Mouse (Mus musculus): Measurements from ENCODE around the gene Phka1. TPM values are rescaled to one million over a fixed set of nuclear protein-coding genes. Genes with fewer than 3 reads are reported as not detected.

The Phka1 gene
- polyA plus RNA-seq, 1 experiment from 2014 or later: 11.2 TPM

GRCm38 (mm10) chrX:102485575-102485974 is 158.5 kb downstream of the Phka1 start:
- no peak overlapping the region for H3K27ac ChIP-seq (replicated peaks; ENCODE audit: low read depth, low read length)
- no peaks in the 10 kb centered on the region for H3K4me1 ChIP-seq (ENCODE audit: control insufficient read depth, insufficient read depth, low read length)
- H3K9me3 ChIP-seq (ENCODE audit: control insufficient read depth, low read length): no peaks in the 10 kb centered on the region
- 81% methylated on average over 7 of the region's 7 CpGs for WGBS
- H3K27me3 ChIP-seq (ENCODE audit: control insufficient read depth, insufficient read depth, low read length): 0 out of 2 replicates have a peak, but pooled peaks cover 2% of the 10 kb centered on the region
- no peak for DNase-seq (ENCODE audit: low spot score)
- no peak overlapping the region for H3K4me2 ChIP-seq (ENCODE audit: low read depth, severe bottlenecking)
- H3K9ac ChIP-seq (ENCODE audit: low read length): no peak overlapping the region
- ATAC-seq (ENCODE audit: insufficient number of reproducible peaks, low FRiP score, low TSS enrichment, low read depth): no peak
- no peaks in the 10 kb centered on the region for H3K36me3 ChIP-seq (ENCODE audit: control insufficient read depth, insufficient read depth, low read length)
- H3K4me3 ChIP-seq (ENCODE audit: low read depth, low read length): no peak overlapping the region

GRCm38 (mm10) chrX:102479665-102480064 is 164.4 kb downstream of the Phka1 start:
- Histone ChIP-seq H3K4me1 (ENCODE audit: control insufficient read depth, insufficient read depth, low read length) (no peaks in the 10 kb centered on the region), H3K9me3 (ENCODE audit: control insufficient read depth, low read length) (no peaks in the 10 kb centered on the region), H3K4me3 (ENCODE audit: low read depth, low read length) (no peak overlapping the region), H3K4me2 (ENCODE audit: low read depth, severe bottlenecking) (no peak overlapping the region), H3K27ac (replicated peaks; ENCODE audit: low read depth, low read length) (no peak overlapping the region), H3K9ac (ENCODE audit: low read length) (no peak overlapping the region), H3K27me3 (ENCODE audit: control insufficient read depth, insufficient read depth, low read length) (0 out of 2 replicates have a peak, but pooled peaks cover 2% of the 10 kb centered on the region), H3K36me3 (ENCODE audit: control insufficient read depth, insufficient read depth, low read length) (no peaks in the 10 kb centered on the region)
- 70% methylated on average over 4 of the region's 4 CpGs for WGBS
- no peak for DNase-seq (ENCODE audit: low spot score)
- ATAC-seq (ENCODE audit: insufficient number of reproducible peaks, low FRiP score, low TSS enrichment, low read depth): no peak

GRCm38 (mm10) chrX:102478965-102479364 is 165.1 kb downstream of the Phka1 start:
- no peak overlapping the region for H3K27ac ChIP-seq (replicated peaks; ENCODE audit: low read depth, low read length)
- H3K9ac ChIP-seq (ENCODE audit: low read length): no peak overlapping the region
- no peak for ATAC-seq (ENCODE audit: insufficient number of reproducible peaks, low FRiP score, low TSS enrichment, low read depth)
- no peak overlapping the region for H3K4me2 ChIP-seq (ENCODE audit: low read depth, severe bottlenecking)
- H3K27me3 ChIP-seq (ENCODE audit: control insufficient read depth, insufficient read depth, low read length): 0 out of 2 replicates have a peak, but pooled peaks cover 2% of the 10 kb centered on the region
- DNase-seq (ENCODE audit: low spot score): no peak
- H3K9me3 ChIP-seq (ENCODE audit: control insufficient read depth, low read length): no peaks in the 10 kb centered on the region
- H3K36me3 ChIP-seq (ENCODE audit: control insufficient read depth, insufficient read depth, low read length): no peaks in the 10 kb centered on the region
- no peak overlapping the region for H3K4me3 ChIP-seq (ENCODE audit: low read depth, low read length)
- H3K4me1 ChIP-seq (ENCODE audit: control insufficient read depth, insufficient read depth, low read length): no peaks in the 10 kb centered on the region
- WGBS: 33% methylated on average over 4 of the region's 4 CpGs

GRCm38 (mm10) chrX:102478481-102478880 is 165.6 kb downstream of the Phka1 start:
- Histone ChIP-seq H3K4me1 (ENCODE audit: control insufficient read depth, insufficient read depth, low read length) (no peaks in the 10 kb centered on the region), H3K9ac (ENCODE audit: low read length) (no peak overlapping the region), H3K4me2 (ENCODE audit: low read depth, severe bottlenecking) (no peak overlapping the region), H3K27ac (replicated peaks; ENCODE audit: low read depth, low read length) (no peak overlapping the region), H3K36me3 (ENCODE audit: control insufficient read depth, insufficient read depth, low read length) (no peaks in the 10 kb centered on the region), H3K27me3 (ENCODE audit: control insufficient read depth, insufficient read depth, low read length) (0 out of 2 replicates have a peak, but pooled peaks cover 2% of the 10 kb centered on the region), H3K4me3 (ENCODE audit: low read depth, low read length) (no peak overlapping the region), H3K9me3 (ENCODE audit: control insufficient read depth, low read length) (no peaks in the 10 kb centered on the region)
- DNase-seq (ENCODE audit: low spot score): no peak
- ATAC-seq (ENCODE audit: insufficient number of reproducible peaks, low FRiP score, low TSS enrichment, low read depth): no peak
- 85% methylated on average over 3 of the region's 3 CpGs for WGBS

GRCm38 (mm10) chrX:102476784-102477183 is 167.3 kb downstream of the Phka1 start:
- H3K36me3 ChIP-seq (ENCODE audit: control insufficient read depth, insufficient read depth, low read length): no peaks in the 10 kb centered on the region
- no peak overlapping the region for H3K4me2 ChIP-seq (ENCODE audit: low read depth, severe bottlenecking)
- H3K4me1 ChIP-seq (ENCODE audit: control insufficient read depth, insufficient read depth, low read length): no peaks in the 10 kb centered on the region
- no peak overlapping the region for H3K9ac ChIP-seq (ENCODE audit: low read length)
- H3K4me3 ChIP-seq (ENCODE audit: low read depth, low read length): no peak overlapping the region
- ATAC-seq (ENCODE audit: insufficient number of reproducible peaks, low FRiP score, low TSS enrichment, low read depth): no peak
- H3K9me3 ChIP-seq (ENCODE audit: control insufficient read depth, low read length): no peaks in the 10 kb centered on the region
- WGBS: 28% methylated on average over 3 of the region's 3 CpGs
- H3K27ac ChIP-seq (replicated peaks; ENCODE audit: low read depth, low read length): no peak overlapping the region
- peak; percentile 83 for DNase-seq (ENCODE audit: low spot score)
- 0 out of 2 replicates have a peak, but pooled peaks cover under 1% of the 10 kb centered on the region for H3K27me3 ChIP-seq (ENCODE audit: control insufficient read depth, insufficient read depth, low read length)

- H3K36me3 ChIP-seq (ENCODE audit: control insufficient read depth, insufficient read depth, low read length): no peaks in the 10 kb centered on the region
- H3K9me3 ChIP-seq (ENCODE audit: control insufficient read depth, low read length): no peaks in the 10 kb centered on the region
- ATAC-seq (ENCODE audit: insufficient number of reproducible peaks, low FRiP score, low TSS enrichment, low read depth) (no peak), DNase-seq (ENCODE audit: low spot score) (no peak)
- no peak overlapping the region for H3K4me2 ChIP-seq (ENCODE audit: low read depth, severe bottlenecking)
- H3K4me3 ChIP-seq (ENCODE audit: low read depth, low read length): no peak overlapping the region
- no peaks in the 10 kb centered on the region for H3K27me3 ChIP-seq (ENCODE audit: control insufficient read depth, insufficient read depth, low read length)
- no peak overlapping the region for H3K27ac ChIP-seq (replicated peaks; ENCODE audit: low read depth, low read length)
- no peaks in the 10 kb centered on the region for H3K4me1 ChIP-seq (ENCODE audit: control insufficient read depth, insufficient read depth, low read length)
- H3K9ac ChIP-seq (ENCODE audit: low read length): no peak overlapping the region
- 86% methylated on average over 5 of the region's 5 CpGs for WGBS
Observed at GRCm38 (mm10) chrX:102475555-102475954, 168.5 kb downstream of the Phka1 start.

Other genes starting within 250 kb of the Phka1 start
- gene Hdac8, start 138.9 kb downstream of the Phka1 start, polyA plus RNA-seq (2014; fragmentation: Nextera tagmentation; extraction: Ambion mirVana): 3.6 and 4.5 TPM in 2 replicates
- gene Gm3880, start 42.7 kb upstream of the Phka1 start, polyA plus RNA-seq (2014; fragmentation: Nextera tagmentation; extraction: Ambion mirVana): not detected in 2 replicates
- gene Gm9112, start 63.4 kb upstream of the Phka1 start, polyA plus RNA-seq (2014; fragmentation: Nextera tagmentation; extraction: Ambion mirVana): not detected in 2 replicates
- gene Dmrtc1b, start 63.6 kb upstream of the Phka1 start, polyA plus RNA-seq (2014; fragmentation: Nextera tagmentation; extraction: Ambion mirVana): not detected in 2 replicates
- not detected in 2 replicates for gene Dmrtc1c1, start 158.7 kb upstream of the Phka1 start, polyA plus RNA-seq (2014; fragmentation: Nextera tagmentation; extraction: Ambion mirVana)
- not detected in 2 replicates for gene Dmrtc1c2, start 210.4 kb upstream of the Phka1 start, polyA plus RNA-seq (2014; fragmentation: Nextera tagmentation; extraction: Ambion mirVana)
- not detected in 2 replicates for gene 1700031F05Rik, start 223.7 kb upstream of the Phka1 start, polyA plus RNA-seq (2014; fragmentation: Nextera tagmentation; extraction: Ambion mirVana)

Data from limb, embryonic 11.5 days (tissue).